Mouse (Mus musculus): ENCODE measurements at regions not wholly inside any gene's neighbourhood (a gene's known extent, or its start where the extent isn't known, plus 50 kb on each side); places are given as distances from the start of the nearest gene placed in this dataset.

DNA sequence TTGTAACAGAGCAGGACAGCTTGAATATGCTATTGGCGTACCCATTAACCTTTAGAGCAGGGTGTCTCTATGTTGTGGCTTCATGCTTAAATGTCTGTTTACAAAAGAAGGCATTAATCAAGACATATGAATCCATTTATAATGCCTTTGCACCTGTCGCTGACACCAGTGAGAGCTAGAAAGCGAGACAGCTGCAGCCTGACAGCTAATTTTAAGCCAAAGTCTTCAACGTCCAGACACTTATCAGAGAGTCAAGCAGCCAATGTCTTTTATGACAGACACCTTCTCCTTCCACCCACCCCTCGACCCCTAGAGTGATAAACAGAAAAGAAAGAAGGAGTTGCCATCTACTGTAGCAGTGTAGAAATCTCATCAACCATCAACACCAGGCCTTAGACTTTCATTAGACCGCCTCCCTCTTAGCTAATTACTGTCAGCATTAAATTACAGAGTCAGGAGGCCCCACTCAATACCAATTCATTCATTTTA lies 89.3 kb upstream of the Fam98a start:
- no peak for TF ChIP-seq CTCF (IDR thresholded peaks at IDR 0.05; ENCODE audit: low read depth, low read length)
- no peak for TF ChIP-seq POLR2A (IDR thresholded peaks at IDR 0.05; ENCODE audit: borderline replicate concordance, low read depth, low read length)

Measured in bone marrow macrophage, adult 2 months (primary cell).